Mouse (Mus musculus) limb, embryonic 12.5 days (tissue): ENCODE data around the gene Ceacam19. TPM values are rescaled to one million over a fixed set of nuclear protein-coding genes. Genes with fewer than 3 reads are reported as not detected.
A peak's percentile ranks its signal among the peaks of the same experiment; 100 is the strongest.

Source experiments
- ATAC-seq: fragments of 200-750 bp; cut with Nextera tagmentation; 2 replicates; pipeline ENCODE4 v1.8.0; 2017; ENCODE audit warnings: low read depth, moderate TSS enrichment; ENCODE audit not compliant: insufficient number of reproducible peaks, insufficient read depth, low FRiP score, low TSS enrichment
- H3K27ac ChIP-seq: fragments of 300-500 bp; sonication (generic); 2 replicates; pipeline ENCODE4 v1.5.1; 2016; ENCODE audit warnings: mild to moderate bottlenecking, moderate library complexity
- H3K27me3 ChIP-seq: fragments of 300-500 bp; sonication (generic); 2 replicates; pipeline ENCODE4 v1.6.1; 2016; ENCODE audit warnings: mild to moderate bottlenecking, moderate library complexity
- H3K36me3 ChIP-seq: fragments of 300-500 bp; sonication (generic); 2 replicates; pipeline ENCODE4 v1.6.1; 2016; ENCODE audit warnings: mild to moderate bottlenecking, moderate library complexity
- H3K4me1 ChIP-seq: fragments of 300-500 bp; sonication (generic); replicated peaks from 2 replicates; pipeline ENCODE4 v1.6.1; 2016
- H3K4me2 ChIP-seq: fragments of 300-500 bp; sonication (generic); 2 replicates; pipeline ENCODE4 v1.6.1; 2016; ENCODE audit warnings: mild to moderate bottlenecking, moderate library complexity
- H3K4me3 ChIP-seq: fragments of 300-500 bp; sonication (generic); replicated peaks from 2 replicates; pipeline ENCODE4 v1.5.1; 2016; ENCODE audit warnings: mild to moderate bottlenecking
- H3K9ac ChIP-seq: fragments of 300-500 bp; sonication (generic); replicated peaks from 2 replicates; pipeline ENCODE4 v1.6.1; 2016; ENCODE audit warnings: mild to moderate bottlenecking, moderate library complexity
- H3K9me3 ChIP-seq: fragments of 300-500 bp; sonication (generic); 2 replicates; pipeline ENCODE4 v1.6.1; 2016; ENCODE audit warnings: mild to moderate bottlenecking, moderate library complexity
- WGBS: fragments of 180-500 bp; shearing (Covaris S2); methylation state at CpG from one replicate; pipeline ENCODE4 v1.1.7; 2016; 5-methylcytosine and 5-hydroxymethylcytosine counted together
- polyA plus RNA-seq: library from polyadenylated mRNA; unstranded; fragments of >200 nt; fragmentation: Nextera tagmentation; extraction: Ambion mirVana; gene quantifications from 2 replicates; pipeline ENCODE4 v1.2.1, GENCODE M21; 2016

The Ceacam19 gene
- polyA plus RNA-seq, 1 experiment from 2014 or later: not detected

DNA sequence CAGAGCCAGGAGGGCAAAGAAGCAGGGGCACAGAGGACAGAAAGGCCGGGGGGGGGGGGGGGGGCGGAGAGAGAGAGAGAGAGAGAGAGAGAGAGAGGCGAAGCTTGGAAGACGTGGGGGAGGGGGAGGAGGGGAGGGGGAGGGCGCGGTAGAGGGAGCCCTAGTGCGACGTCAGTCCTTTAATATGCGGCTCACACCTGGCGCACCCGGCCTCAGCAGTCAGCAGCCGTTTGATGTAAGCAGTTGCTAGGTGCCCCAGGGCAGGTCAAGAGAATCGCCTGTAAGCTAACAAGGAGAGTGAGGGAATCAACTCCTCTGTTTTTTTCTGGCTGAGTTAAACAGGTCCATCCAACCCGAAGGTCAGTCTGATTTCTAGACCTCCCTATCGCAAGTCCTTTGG lies 36.0 kb upstream of the Ceacam19 start:
- no peaks in the 10 kb centered on the region for H3K36me3 ChIP-seq
- H3K4me3 ChIP-seq: no peak overlapping the region
- WGBS: 6% methylated on average over 12 of the region's 15 CpGs
- no peaks in the 10 kb centered on the region; the same call in 1 of the 2 replicates for H3K27me3 ChIP-seq
- peaks cover 9% of the 10 kb centered on the region for H3K4me1 ChIP-seq
- H3K9me3 ChIP-seq: no peaks in the 10 kb centered on the region
- H3K4me2 ChIP-seq: no peak overlapping the region
- no peak for ATAC-seq
- H3K9ac ChIP-seq: no peak overlapping the region
- H3K27ac ChIP-seq: no peak overlapping the region

DNA sequence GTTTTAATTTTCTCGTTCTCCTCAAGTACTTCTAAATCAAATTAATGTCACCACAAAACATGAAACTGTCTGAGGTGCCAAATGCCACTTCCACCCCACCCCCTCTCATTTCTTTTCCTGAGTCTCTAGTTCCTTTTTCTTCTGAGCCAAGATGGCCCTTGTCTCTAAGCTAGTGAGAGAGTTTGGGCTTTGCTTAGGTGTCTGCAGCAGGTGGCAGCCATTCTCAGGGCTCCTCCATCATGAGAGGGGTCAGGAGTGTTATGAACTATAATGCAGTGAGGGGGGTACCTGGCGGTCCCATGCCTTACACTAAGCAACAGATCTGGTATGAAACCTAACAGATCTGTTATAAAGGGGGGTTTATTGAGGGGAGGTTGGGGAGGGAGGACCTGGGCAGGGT lies 35.6 kb upstream of the Ceacam19 start:
- Histone ChIP-seq H3K4me1 (peaks cover 9% of the 10 kb centered on the region), H3K4me3 (no peak overlapping the region), H3K4me2 (no peak overlapping the region), H3K36me3 (peaks cover 3% of the 10 kb centered on the region; the same call in 1 of the 2 replicates), H3K27ac (no peak overlapping the region), H3K9ac (no peak overlapping the region), H3K9me3 (no peaks in the 10 kb centered on the region), H3K27me3 (no peaks in the 10 kb centered on the region; the same call in 1 of the 2 replicates)
- no peak for ATAC-seq
- WGBS: 44% methylated on average over 2 of the region's 2 CpGs

DNA sequence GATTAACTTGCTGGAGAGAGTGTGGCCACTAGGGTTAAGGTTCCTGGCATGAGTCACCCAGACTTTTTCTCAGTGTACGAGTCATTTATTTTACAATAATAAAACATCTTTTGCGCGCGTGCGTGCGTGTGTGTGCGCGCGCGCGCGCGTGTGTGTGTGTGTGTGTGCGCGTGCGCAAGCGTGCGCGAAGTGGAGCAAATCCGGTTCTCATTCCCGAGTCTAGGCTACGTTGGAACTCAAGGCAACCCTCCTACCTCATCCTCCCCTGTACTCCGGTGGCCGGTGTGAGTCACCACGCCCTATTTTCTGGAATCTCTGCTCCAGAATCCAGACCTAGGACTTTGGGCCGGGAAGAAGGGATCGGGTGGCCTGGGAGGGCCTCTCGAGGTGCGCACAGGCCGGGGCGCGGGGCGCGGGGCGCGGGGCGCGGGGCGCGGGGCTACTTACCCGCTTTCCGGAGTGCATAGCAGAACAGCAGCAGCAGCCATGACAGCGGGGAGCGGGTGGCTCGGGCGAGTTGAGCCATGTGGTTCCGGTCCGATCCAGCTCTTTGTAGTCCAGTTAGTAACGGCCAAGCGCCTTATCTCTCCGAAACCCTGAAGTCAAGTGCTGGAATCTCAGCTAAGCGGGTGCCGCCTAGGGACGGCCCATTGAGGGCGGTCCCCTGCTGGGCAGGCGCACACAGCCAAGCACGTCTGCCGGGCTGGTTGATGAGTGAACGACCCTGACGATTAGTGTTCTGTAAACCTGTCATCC lies 32.9 kb upstream of the Ceacam19 start, which contains the start of gene Pvr:
Gene Pvr (minus strand): TSS at position 655 of the 756 bp plus-strand sequence.
- Histone ChIP-seq H3K9me3 (no peaks in the 10 kb centered on the region), H3K4me2 (peak within 1 kb of the TSS; percentile 73), H3K27ac (peak within 1 kb of the TSS; percentile 53), H3K36me3 (peaks cover 21% of the 10 kb centered on the region; the same call in 1 of the 2 replicates), H3K27me3 (no peaks in the 10 kb centered on the region; the same call in 1 of the 2 replicates), H3K9ac (peak within 1 kb of the TSS; percentile 77), H3K4me3 (peak within 1 kb of the TSS; percentile 66), H3K4me1 (peaks cover 9% of the 10 kb centered on the region)
- WGBS: 1% methylated on average over 60 of the region's 60 CpGs
- peak; percentile 84 for ATAC-seq

DNA sequence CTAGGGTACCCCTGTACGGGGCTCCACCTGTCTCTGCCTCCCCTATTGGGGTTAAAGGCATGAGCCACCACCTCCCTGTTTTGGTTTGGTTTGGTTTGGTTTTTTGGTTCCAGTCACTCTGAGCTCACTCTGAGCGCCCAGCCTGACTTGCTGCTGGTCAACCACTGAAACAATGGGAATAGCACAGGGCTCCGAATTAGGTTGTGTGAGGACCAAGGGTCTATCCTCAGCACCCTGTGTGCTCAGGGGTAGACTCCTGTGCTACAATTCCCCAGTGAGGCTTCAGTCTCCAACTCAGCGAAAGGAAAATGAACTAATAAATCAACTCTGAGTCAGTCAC lies 32.4 kb upstream of the Ceacam19 start:
- Histone ChIP-seq H3K27me3 (no peaks in the 10 kb centered on the region; the same call in 1 of the 2 replicates), H3K9me3 (no peaks in the 10 kb centered on the region), H3K4me3 (peak overlapping the region; percentile 66), H3K36me3 (peaks cover 21% of the 10 kb centered on the region; the same call in 1 of the 2 replicates), H3K4me2 (peak overlapping the region; percentile 73), H3K4me1 (peaks cover 9% of the 10 kb centered on the region), H3K9ac (peak overlapping the region; percentile 77; the same call in 1 of the 2 replicates), H3K27ac (no peak overlapping the region)
- 39% methylated on average over 4 of the region's 4 CpGs for WGBS
- 0 out of 2 replicates have a peak, but pooled peaks have one; percentile 6 for ATAC-seq

DNA sequence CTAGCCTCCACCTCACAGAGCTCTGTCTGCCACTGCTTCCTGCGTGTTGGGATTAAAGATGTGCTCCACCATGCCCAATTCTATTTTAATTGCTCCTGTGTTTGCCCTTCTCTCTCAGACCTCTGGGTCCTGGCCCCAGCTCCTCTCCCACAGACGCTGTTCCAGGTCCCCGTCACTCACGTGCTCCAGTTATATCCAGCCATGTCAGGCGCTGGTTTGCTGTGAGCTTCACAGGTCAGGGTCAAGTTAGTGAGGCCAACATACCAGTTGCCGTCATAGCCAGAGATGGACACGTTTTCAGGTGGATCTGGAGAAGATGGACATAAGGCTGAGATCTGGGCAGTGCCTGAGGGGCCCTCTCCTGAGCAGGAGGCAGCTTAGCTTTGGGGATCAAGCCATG lies 26.8 kb upstream of the Ceacam19 start:
- no peaks in the 10 kb centered on the region for H3K4me1 ChIP-seq
- H3K27ac ChIP-seq: no peak overlapping the region
- H3K9me3 ChIP-seq: no peaks in the 10 kb centered on the region
- no peak overlapping the region for H3K9ac ChIP-seq
- WGBS: 85% methylated on average over 7 of the region's 7 CpGs
- H3K4me3 ChIP-seq: no peak overlapping the region
- H3K36me3 ChIP-seq: peaks cover 32% of the 10 kb centered on the region; the same call in 1 of the 2 replicates
- H3K4me2 ChIP-seq: no peak overlapping the region
- H3K27me3 ChIP-seq: no peaks in the 10 kb centered on the region
- no peak for ATAC-seq

DNA sequence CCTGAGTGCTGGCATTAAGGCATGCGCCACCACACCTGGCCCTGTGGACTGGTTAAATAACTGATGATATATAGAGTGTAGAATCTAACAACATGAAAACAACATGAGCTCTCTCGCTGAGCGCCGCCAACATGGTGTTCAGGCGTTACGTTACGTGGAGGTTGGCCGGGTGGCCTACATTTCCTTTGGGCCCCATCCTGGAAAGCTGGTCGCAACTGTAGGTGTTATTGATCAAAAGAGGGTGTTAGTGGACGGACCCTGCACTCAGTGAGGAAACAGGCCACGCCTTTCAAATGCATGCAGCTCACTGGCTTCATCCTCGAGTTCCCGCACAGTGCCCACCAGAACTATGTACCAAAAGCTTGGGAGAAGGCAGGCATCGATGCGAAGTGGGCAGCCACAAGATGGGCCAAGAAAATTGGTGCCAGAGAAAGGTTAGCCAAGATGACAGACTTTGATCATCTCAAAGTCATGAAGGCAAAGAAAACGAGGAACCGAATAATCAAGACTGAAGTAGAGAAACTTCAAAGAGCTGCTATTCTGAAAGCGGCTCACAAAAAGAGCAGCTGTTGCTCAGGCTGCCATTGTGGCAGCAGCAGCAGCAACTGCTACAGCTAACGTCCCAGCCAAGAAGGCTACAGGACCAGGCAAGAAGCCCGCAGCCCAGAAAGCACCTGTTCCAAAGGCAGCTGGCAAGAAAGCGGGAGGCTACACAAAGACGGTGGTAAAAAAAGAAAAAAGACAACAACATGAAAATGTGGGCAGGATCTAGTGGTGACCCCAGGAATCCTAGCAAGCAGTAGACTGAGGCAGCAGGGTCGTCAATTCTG lies 24.1 kb upstream of the Ceacam19 start:
- 82% methylated on average over 23 of the region's 23 CpGs for WGBS
- H3K4me3 ChIP-seq: no peak overlapping the region
- no peaks in the 10 kb centered on the region for H3K27me3 ChIP-seq
- peaks cover 2% of the 10 kb centered on the region; the same call in 1 of the 2 replicates for H3K9me3 ChIP-seq
- ATAC-seq: no peak
- H3K9ac ChIP-seq: no peak overlapping the region
- no peak overlapping the region for H3K27ac ChIP-seq
- H3K4me1 ChIP-seq: no peaks in the 10 kb centered on the region
- H3K36me3 ChIP-seq: peaks cover 37% of the 10 kb centered on the region
- no peak overlapping the region for H3K4me2 ChIP-seq

DNA sequence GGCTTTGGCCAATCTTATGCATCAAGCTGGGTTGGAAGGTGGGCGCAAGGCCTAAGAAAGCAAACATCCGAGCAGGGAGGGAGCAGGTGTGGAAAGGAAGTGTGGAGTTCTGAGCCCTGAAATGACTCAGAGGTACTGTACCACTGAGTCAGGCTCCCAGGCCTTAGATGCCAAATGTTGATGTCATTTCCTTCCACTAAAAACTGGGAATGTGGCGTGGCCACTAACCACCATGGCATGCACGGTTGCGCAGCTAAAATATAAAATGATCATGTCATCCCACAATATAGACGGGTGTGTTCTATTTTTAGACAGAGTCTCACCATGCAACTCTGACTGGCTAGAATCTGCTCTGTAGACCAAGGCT lies 23.5 kb upstream of the Ceacam19 start:
- Histone ChIP-seq H3K27me3 (no peaks in the 10 kb centered on the region), H3K9me3 (peaks cover 8% of the 10 kb centered on the region; the same call in 1 of the 2 replicates), H3K4me2 (no peak overlapping the region), H3K4me3 (no peak overlapping the region), H3K9ac (no peak overlapping the region), H3K27ac (no peak overlapping the region), H3K4me1 (no peaks in the 10 kb centered on the region), H3K36me3 (peaks cover 36% of the 10 kb centered on the region)
- WGBS: 90% methylated on average over 6 of the region's 6 CpGs
- ATAC-seq: no peak

DNA sequence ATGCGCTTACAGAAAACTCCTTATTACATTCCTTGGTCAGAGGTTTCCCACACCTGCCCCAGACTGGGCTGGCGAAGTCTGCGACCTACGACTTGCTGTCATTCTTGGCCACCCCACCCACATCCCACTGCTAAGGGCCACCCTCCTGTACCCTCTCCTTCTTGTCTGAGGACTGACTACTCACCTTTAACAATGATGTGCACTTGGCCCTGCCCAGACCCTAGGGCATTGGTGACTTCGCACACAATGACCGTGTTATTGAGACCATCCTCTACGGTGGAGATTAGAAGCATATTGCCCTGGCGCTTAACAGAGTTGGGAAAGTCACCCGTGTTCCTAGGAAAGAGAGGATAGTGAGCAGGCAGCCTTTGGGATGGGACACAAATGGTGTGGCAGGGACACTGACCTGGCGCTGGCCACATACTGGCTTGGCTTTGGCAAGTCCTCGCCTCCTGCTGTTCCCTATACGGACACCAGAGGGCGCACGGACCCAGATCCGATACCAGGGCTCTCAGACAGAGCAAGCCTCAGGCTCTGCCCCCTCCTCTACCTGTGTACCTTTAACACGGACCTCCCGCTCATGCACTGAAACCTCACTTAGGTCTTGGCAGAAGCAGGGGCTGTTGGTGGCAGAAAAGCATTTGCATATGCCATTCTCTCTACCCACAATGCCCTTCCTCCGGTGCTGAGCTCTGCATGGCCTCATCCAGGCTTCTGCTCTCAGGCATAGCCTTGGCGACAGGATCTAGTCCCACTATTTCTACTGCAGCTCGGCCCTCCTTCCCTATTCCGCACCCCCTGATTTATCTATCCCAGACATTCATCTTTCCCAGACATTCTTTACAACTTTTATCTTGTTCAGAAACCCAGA lies 22.9 kb upstream of the Ceacam19 start:
- Histone ChIP-seq H3K36me3 (peaks cover 34% of the 10 kb centered on the region), H3K27me3 (no peaks in the 10 kb centered on the region), H3K27ac (no peak overlapping the region), H3K4me3 (no peak overlapping the region), H3K9me3 (peaks cover 11% of the 10 kb centered on the region), H3K4me2 (no peak overlapping the region), H3K9ac (no peak overlapping the region), H3K4me1 (no peaks in the 10 kb centered on the region)
- WGBS: 51% methylated on average over 21 of the region's 21 CpGs
- ATAC-seq: 0 out of 2 replicates have a peak, but pooled peaks have one; percentile 39

DNA sequence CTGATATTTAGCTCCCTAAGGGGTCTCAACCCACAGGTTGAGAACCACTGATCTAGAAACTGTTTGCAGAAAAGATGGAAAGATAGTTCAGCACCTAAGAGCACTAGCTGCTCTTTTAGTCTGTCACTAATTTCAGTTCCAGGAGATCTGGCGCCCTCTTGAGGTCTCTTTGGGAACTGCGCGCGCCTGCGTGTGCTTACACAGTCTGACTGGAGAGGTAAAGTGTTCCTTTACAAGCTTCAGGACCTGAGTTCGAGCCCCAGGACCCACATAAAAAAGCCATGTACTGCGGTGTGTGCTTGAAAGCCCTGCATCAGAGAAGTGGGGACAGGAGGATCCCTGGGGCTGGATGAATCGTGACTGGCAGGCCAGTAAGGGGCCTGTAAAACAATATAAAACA lies 2.1 kb upstream of the Ceacam19 start:
- ATAC-seq: no peak
- H3K4me2 ChIP-seq: no peak overlapping the region
- no peak overlapping the region for H3K27ac ChIP-seq
- H3K4me1 ChIP-seq: no peaks in the 10 kb centered on the region
- 0 out of 2 replicates have a peak, but pooled peaks cover 3% of the 10 kb centered on the region for H3K9me3 ChIP-seq
- no peak overlapping the region for H3K9ac ChIP-seq
- no peak overlapping the region for H3K4me3 ChIP-seq
- no peaks in the 10 kb centered on the region for H3K27me3 ChIP-seq
- no peaks in the 10 kb centered on the region for H3K36me3 ChIP-seq
- WGBS: 54% methylated on average over 8 of the region's 8 CpGs

DNA sequence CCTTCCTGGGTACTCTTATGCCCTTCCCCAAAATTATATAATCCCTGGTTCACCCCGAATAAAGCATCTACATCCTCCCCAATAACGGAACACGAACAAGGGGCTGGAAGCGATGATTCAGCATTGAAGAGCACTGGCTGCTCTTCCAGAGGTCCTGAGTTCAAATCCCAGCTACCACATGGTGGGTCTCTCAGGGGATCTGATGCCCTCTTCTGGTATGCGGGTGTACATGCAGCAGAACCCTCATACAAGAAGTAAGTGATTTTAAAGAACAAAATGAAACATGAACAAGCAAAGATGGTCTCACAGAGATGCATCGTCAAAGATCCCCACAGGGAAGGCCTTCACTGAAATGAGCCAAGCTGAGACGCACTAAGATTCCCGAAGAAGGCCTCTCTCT lies 7.0 kb downstream of the Ceacam19 start:
- H3K4me1 ChIP-seq: no peaks in the 10 kb centered on the region
- H3K9me3 ChIP-seq: 0 out of 2 replicates have a peak, but pooled peaks cover 11% of the 10 kb centered on the region
- no peaks in the 10 kb centered on the region for H3K27me3 ChIP-seq
- no peaks in the 10 kb centered on the region for H3K36me3 ChIP-seq
- no peak overlapping the region for H3K27ac ChIP-seq
- no peak overlapping the region for H3K9ac ChIP-seq
- no peak overlapping the region for H3K4me2 ChIP-seq
- no peak for ATAC-seq
- no peak overlapping the region for H3K4me3 ChIP-seq
- 80% methylated on average over 8 of the region's 8 CpGs for WGBS
